Comparison of ENCODE assay signal across 11 mouse cellular contexts in the genomic region with DNA sequence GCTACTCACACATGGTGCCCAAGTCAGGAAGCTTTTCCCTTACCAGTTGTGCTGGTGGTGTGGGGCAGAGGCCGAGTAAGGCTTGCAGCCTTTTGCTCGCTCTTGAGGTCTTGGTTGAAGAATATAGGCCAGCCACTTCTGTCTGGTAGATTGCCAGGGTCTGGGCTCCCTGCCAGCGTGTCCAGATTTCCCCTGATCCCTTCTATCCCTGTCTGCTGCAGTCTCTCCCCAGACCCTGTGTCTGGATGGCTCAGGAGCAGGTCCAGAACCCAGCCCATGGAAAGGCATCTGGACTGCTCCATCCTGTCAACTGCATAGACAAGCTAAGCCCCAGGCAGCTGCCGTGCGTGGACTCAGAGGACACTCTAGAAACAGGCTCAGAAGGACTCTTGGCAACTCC. TPM values are rescaled to one million over a fixed set of nuclear protein-coding genes. Genes with fewer than 3 reads are reported as not detected.
DNase-seq lines count a peak whose midpoint lies in the region; ATAC-seq lines count a peak whose summit lies in the region.
"Had no signal": no experiment of that assay in that cellular context is flagged by ENCODE, and none has a peak within 500 bp of the region (broad histone marks: within the 10 kb centered on the region; RNA-seq: fewer than 3 reads in every experiment).

No protein-coding gene starts in this region.

- no peaks in the 10 kb centered on the region for H3K4me1 ChIP-seq in kidney, embryonic 16.5 days (ENCODE audit: insufficient read depth, low read length)

- no peak overlapping the region for H3K4me2 ChIP-seq in kidney, embryonic 16.5 days (replicated peaks; ENCODE audit: low read depth, low read length)
- H3K4me2 ChIP-seq: hindbrain, embryonic 12.5 days had no signal

- 75% methylated on average over 5 of the region's 5 CpGs for WGBS in kidney, embryonic 16.5 days

- H3K4me3 ChIP-seq in kidney, embryonic 16.5 days (ENCODE audit: low read length) = no peak overlapping the region
- H3K4me3 ChIP-seq: hindbrain, embryonic 12.5 days had no signal

- H3K27ac ChIP-seq in kidney, embryonic 16.5 days (ENCODE audit: low read length) = no peak overlapping the region

- H3K9me3 ChIP-seq in kidney, embryonic 16.5 days (ENCODE audit: low read length) = no peaks in the 10 kb centered on the region
- H3K9me3 ChIP-seq: hindbrain, embryonic 12.5 days had no signal

- H3K36me3 ChIP-seq in kidney, embryonic 16.5 days (ENCODE audit: insufficient read depth, low read length) = no peaks in the 10 kb centered on the region
- H3K36me3 ChIP-seq: hindbrain, embryonic 12.5 days had no signal

- no peak overlapping the region for H3K9ac ChIP-seq in kidney, embryonic 16.5 days (replicated peaks; ENCODE audit: low read length)
- H3K9ac ChIP-seq: hindbrain, embryonic 12.5 days had no signal

- ATAC-seq in kidney, embryonic 16.5 days (ENCODE audit: low FRiP score, low TSS enrichment) = no peak

- peak; percentile 79 to 80 for DNase-seq in cerebellum, postnatal 10 days
- no peak for DNase-seq in cerebellum, adult 8-10 months
- peak; percentile 62 for DNase-seq in kidney, postnatal 10 days
- DNase-seq in ovary, postnatal 36 days (ENCODE audit: low spot score) = peak; percentile 37
- no peak for DNase-seq in ovary, postnatal 14 days (ENCODE audit: low spot score)
- DNase-seq in lung, postnatal 10 days = peak; percentile 61
- DNase-seq in thymus, postnatal 10 days (ENCODE audit: low spot score in 2 of 2) = no peak
- DNase-seq: B cell, adult 2 months; midbrain, embryonic 14.5 days had no signal

- H3K27me3 ChIP-seq in kidney, embryonic 16.5 days (ENCODE audit: insufficient read depth, low read length) = no peaks in the 10 kb centered on the region
- H3K27me3 ChIP-seq: hindbrain, embryonic 12.5 days had no signal

RNA-seq across cellular contexts. Expression of gene Nav1, which starts 37.0 kb away (rescaled TPM):
- 12.2 and 16.8 TPM in 2 replicates for polyA plus RNA-seq in kidney, embryonic 16.5 days (2015; fragmentation: Nextera tagmentation; extraction: Ambion mirVana)

Comparison
In these comparisons a context has a peak if more than half of its experiments do, and no peak if none do; other contexts are left out.
1. DNase-seq: peak in cerebellum, postnatal 10 days (2 of 2), kidney, postnatal 10 days (single experiment), ovary, postnatal 36 days (single experiment) and lung, postnatal 10 days (single experiment); none in cerebellum, adult 8-10 months (single experiment), ovary, postnatal 14 days (single experiment) and thymus, postnatal 10 days (0 of 2).